Mouse (Mus musculus): ENCODE measurements around the gene P2rx6. TPM values are rescaled to one million over a fixed set of nuclear protein-coding genes. Genes with fewer than 3 reads are reported as not detected.

Gene P2rx6
- total and polyA plus RNA-seq, 3 experiments = not detected

DNA sequence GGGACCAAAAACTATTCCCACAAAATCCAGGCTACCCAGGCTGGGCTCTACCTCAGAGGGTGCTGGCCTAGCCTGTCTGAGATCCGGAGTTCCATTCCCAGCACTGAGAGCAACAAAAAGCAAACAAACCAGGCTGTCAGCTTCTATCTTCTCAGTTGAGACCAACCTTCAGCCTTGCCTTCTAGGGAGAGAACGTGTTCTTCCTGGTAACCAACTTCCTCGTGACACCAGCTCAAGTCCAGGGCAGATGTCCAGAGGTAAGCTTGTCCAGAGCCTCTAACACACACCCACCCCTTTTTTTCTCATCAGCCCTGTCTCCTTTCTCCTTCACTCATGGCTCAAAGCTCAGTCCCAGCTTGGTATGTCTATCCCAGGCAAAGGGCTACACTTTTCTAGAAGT lies 3.1 kb downstream of the P2rx6 start:
- Histone ChIP-seq H3K27ac (ENCODE audit: insufficient read depth, low read depth) (no peak overlapping the region), H3K9ac (ENCODE audit: insufficient read depth, low read depth) (no peak overlapping the region), H3K4me2 (ENCODE audit: insufficient read depth, low read depth, poor library complexity, severe bottlenecking) (no peak overlapping the region), H3K27me3 (replicated peaks) (peaks cover 91% of the 10 kb centered on the region), H3K36me3 (replicated peaks in 1 of 2; ENCODE audit: control insufficient read depth in 1 of 2, insufficient read depth in 1 of 2, low read length in 1 of 2) (no peaks in the 10 kb centered on the region), H3K4me3 (replicated peaks in 1 of 3; ENCODE audit: low read depth in 2 of 3, low read length in 2 of 3, poor library complexity in 1 of 3) (no peak overlapping the region), H3K79me2 (replicated peaks; ENCODE audit: control insufficient read depth, extremely low read depth, insufficient read depth, poor library complexity, severe bottlenecking) (no peaks in the 10 kb centered on the region), H3K4me1 (ENCODE audit: control insufficient read depth in 1 of 2, insufficient read depth in 2 of 2) (no peaks in the 10 kb centered on the region; a peak in 1 of 4 replicates), H3K9me3 (replicated peaks; ENCODE audit: low read length) (no peaks in the 10 kb centered on the region)
- dilution Hi-C loops (cut with MboI; ENCODE audit: extremely low pct_ligation_motif_present, extremely low pct_unique_long_range_greater_than_20kb, low sequenced_read_pairs) (no loop called here), in situ Hi-C loops (cut with MboI; ENCODE audit: low pct_ligation_motif_present, low pct_unique_long_range_greater_than_20kb, low sequenced_read_pairs) (no loop called here)
- no peak for DNase-seq (ENCODE audit: extremely low read depth)
- TF ChIP-seq HCFC1 (IDR thresholded peaks at IDR 0.05; ENCODE audit: low read depth, low read length) (no peak), POLR2A (IDR thresholded peaks at IDR 0.05; ENCODE audit: low read depth, low read length) (no peak), ZMIZ1 (IDR thresholded peaks at IDR 0.05; ENCODE audit: low read depth, low read length) (no peak), CHD1 (IDR thresholded peaks at IDR 0.05; ENCODE audit: low read depth, low read length) (no peak), EP300 (IDR thresholded peaks at IDR 0.05; ENCODE audit: low read length) (no peak)

DNA sequence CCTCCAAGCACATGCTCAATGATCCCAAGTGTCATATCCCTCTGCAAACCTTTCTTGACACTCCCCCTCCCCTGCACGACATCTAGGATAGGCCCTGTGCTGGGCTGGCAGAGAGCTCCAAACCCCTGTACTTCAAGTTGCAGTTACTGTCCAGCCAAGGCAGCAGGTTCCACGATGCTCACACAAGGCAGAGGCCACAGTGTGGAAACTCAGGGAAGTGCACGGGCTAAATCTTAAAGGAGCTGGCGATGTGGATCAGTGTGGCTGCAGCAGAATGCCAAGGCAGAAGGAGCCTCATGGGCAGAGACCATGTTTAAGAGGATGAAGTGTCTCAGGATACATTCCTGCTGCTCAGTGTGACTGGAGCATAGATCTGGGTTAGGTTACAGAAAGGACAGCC lies 4.5 kb downstream of the P2rx6 start:
- no peaks in the 10 kb centered on the region for H3K4me1 ChIP-seq (ENCODE audit: control insufficient read depth in 1 of 2, insufficient read depth in 2 of 2)

DNA sequence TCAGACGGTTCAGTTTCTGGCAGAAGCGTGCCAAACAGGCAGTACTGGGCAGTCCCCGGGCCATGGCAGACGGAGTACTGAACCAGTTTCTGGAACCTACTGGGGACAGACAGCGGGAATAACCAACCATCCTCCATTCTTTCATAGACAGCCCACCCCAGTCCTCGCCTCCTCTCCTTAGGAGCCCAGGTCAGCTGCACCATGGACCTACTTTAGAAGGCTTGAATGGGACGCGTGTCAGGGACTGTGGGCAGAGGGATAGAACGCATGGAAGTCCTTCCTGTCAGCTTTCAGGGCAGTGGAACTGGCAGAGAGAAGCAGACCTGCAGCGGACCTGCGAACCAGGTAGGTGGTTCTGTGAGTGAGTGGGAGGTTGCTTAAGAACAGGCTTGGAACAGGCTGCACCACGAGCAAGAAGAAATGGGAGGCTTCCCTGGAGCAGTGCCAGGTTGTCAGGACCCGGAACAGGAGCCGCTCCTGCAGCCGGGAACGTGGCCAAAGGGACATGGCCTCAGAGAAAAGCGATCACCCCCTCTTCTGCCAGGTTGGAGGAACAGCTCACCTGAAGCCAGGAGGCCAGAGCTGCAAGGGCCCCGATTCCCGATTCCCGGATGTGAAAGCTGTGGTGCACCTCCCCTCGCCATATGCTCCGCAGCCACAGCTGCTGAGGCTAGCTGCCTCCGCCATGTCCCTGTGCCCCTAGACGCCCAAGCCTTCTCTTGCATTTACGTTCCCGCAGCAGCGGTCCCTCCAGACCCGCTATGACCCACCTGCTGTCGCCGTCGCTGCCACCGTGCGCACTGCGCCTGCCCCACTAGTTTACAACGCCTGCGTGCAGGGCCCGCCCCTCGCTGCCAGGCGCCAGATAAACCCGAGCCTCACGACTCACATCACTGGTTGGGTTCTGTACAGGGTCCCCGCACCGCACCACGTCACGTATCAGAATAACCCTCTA lies 14.5 kb downstream of the P2rx6 start:
- DNase-seq (ENCODE audit: extremely low read depth) = no peak
- 0 out of 2 replicates have a peak, but pooled peaks have one; percentile 33 for TF ChIP-seq TCF12 (IDR thresholded peaks at IDR 0.05; ENCODE audit: low read depth, low read length)
- TF ChIP-seq NRF1 (IDR thresholded peaks at IDR 0.05; ENCODE audit: low read depth, low read length) = peak; percentile 77
- no peak for TF ChIP-seq JUND (conservative IDR thresholded peaks at IDR 0.05; ENCODE audit: low read depth, low read length)
- in situ Hi-C loops (cut with MboI; ENCODE audit: low pct_ligation_motif_present, low pct_unique_long_range_greater_than_20kb, low sequenced_read_pairs) = no loop called here
- no peaks in the 10 kb centered on the region for H3K9me3 ChIP-seq (replicated peaks; ENCODE audit: low read length)
- dilution Hi-C loops (cut with MboI; ENCODE audit: extremely low pct_ligation_motif_present, extremely low pct_unique_long_range_greater_than_20kb, low sequenced_read_pairs) = no loop called here
- H3K79me2 ChIP-seq (replicated peaks; ENCODE audit: control insufficient read depth, extremely low read depth, insufficient read depth, poor library complexity, severe bottlenecking) = no peaks in the 10 kb centered on the region
- no peaks in the 10 kb centered on the region for H3K36me3 ChIP-seq (replicated peaks in 1 of 2; ENCODE audit: control insufficient read depth in 1 of 2, insufficient read depth in 1 of 2, low read length in 1 of 2)
- H3K27me3 ChIP-seq (replicated peaks) = peaks cover 82% of the 10 kb centered on the region
- H3K4me1 ChIP-seq (ENCODE audit: control insufficient read depth in 1 of 2, insufficient read depth in 2 of 2) = peaks cover 0 to 3% of the 10 kb centered on the region in 2 experiments; a peak in 1 of 4 replicates
- peak overlapping the region; percentile 17; the same call in 1 of the 2 replicates for H3K4me2 ChIP-seq (ENCODE audit: insufficient read depth, low read depth, poor library complexity, severe bottlenecking)
- H3K27ac ChIP-seq (ENCODE audit: insufficient read depth, low read depth) = no peak overlapping the region
- peak overlapping the region in 2 of 3 experiments; percentile 32 to 51 for H3K4me3 ChIP-seq (replicated peaks in 1 of 3; ENCODE audit: low read depth in 2 of 3, low read length in 2 of 3, poor library complexity in 1 of 3)
- H3K9ac ChIP-seq (ENCODE audit: insufficient read depth, low read depth) = no peak overlapping the region

More for the DNA sequence above, 4.5 kb downstream of the P2rx6 start:
- dilution Hi-C loops (cut with MboI; ENCODE audit: extremely low pct_ligation_motif_present, extremely low pct_unique_long_range_greater_than_20kb, low sequenced_read_pairs) (no loop called here), in situ Hi-C loops (cut with MboI; ENCODE audit: low pct_ligation_motif_present, low pct_unique_long_range_greater_than_20kb, low sequenced_read_pairs) (no loop called here)
- Histone ChIP-seq H3K27ac (ENCODE audit: insufficient read depth, low read depth) (no peak overlapping the region), H3K4me2 (ENCODE audit: insufficient read depth, low read depth, poor library complexity, severe bottlenecking) (no peak overlapping the region), H3K4me3 (replicated peaks in 1 of 3; ENCODE audit: low read depth in 2 of 3, low read length in 2 of 3, poor library complexity in 1 of 3) (no peak overlapping the region), H3K9me3 (replicated peaks; ENCODE audit: low read length) (no peaks in the 10 kb centered on the region), H3K27me3 (replicated peaks) (peaks cover 96% of the 10 kb centered on the region), H3K79me2 (replicated peaks; ENCODE audit: control insufficient read depth, extremely low read depth, insufficient read depth, poor library complexity, severe bottlenecking) (no peaks in the 10 kb centered on the region), H3K9ac (ENCODE audit: insufficient read depth, low read depth) (no peak overlapping the region), H3K36me3 (replicated peaks in 1 of 2; ENCODE audit: control insufficient read depth in 1 of 2, insufficient read depth in 1 of 2, low read length in 1 of 2) (no peaks in the 10 kb centered on the region)
- DNase-seq (ENCODE audit: extremely low read depth) = no peak
- TF ChIP-seq MAZ (IDR thresholded peaks at IDR 0.05; ENCODE audit: low read depth, low read length) (no peak), CTCF (conservative IDR thresholded peaks at IDR 0.05 in 1 of 2, IDR thresholded peaks at IDR 0.05 in 1 of 2; ENCODE audit: low read depth in 2 of 2, low read length in 2 of 2) (peak in 1 of 2 experiments; percentile 36; a peak in 1 of 4 replicates), PAX5 (IDR thresholded peaks at IDR 0.05; ENCODE audit: low read length) (no peak), USF1 (IDR thresholded peaks at IDR 0.05; ENCODE audit: low read depth, low read length) (no peak), SMC3 (IDR thresholded peaks at IDR 0.05; ENCODE audit: low read depth, low read length) (peak; percentile 32), TCF12 (IDR thresholded peaks at IDR 0.05; ENCODE audit: low read depth, low read length) (no peak), UBTF (IDR thresholded peaks at IDR 0.05; ENCODE audit: low read depth, low read length) (no peak), BHLHE40 (IDR thresholded peaks at IDR 0.05; ENCODE audit: low read depth, low read length) (no peak), POLR2AphosphoS2 (IDR thresholded peaks at IDR 0.05; ENCODE audit: low read depth, low read length) (no peak), EP300 (IDR thresholded peaks at IDR 0.05; ENCODE audit: low read length) (no peak), ZKSCAN1 (IDR thresholded peaks at IDR 0.05; ENCODE audit: borderline replicate concordance, low read depth, low read length) (no peak), MEF2A (IDR thresholded peaks at IDR 0.05; ENCODE audit: borderline replicate concordance, low read depth, low read length) (no peak), E2F4 (IDR thresholded peaks at IDR 0.05; ENCODE audit: insufficient replicate concordance, low read depth, low read length) (no peak), ETS1 (conservative IDR thresholded peaks at IDR 0.05; ENCODE audit: low read depth, low read length) (no peak), ZC3H11A (IDR thresholded peaks at IDR 0.05; ENCODE audit: low read depth, low read length) (no peak), JUN (IDR thresholded peaks at IDR 0.05; ENCODE audit: insufficient read depth, low read depth, low read length) (no peak), MAX (IDR thresholded peaks at IDR 0.05; ENCODE audit: low read length) (no peak)
